Mouse (Mus musculus): ENCODE data around the gene Cacna2d3. TPM values are rescaled to one million over a fixed set of nuclear protein-coding genes. Genes with fewer than 3 reads are reported as not detected.

Cacna2d3 gene
- polyA plus RNA-seq, 1 experiment from 2014 or later = 1.1 TPM

- no peaks in the 10 kb centered on the region for H3K9me3 ChIP-seq
- H3K27ac ChIP-seq = no peak overlapping the region
- no peaks in the 10 kb centered on the region for H3K27me3 ChIP-seq (ENCODE audit: insufficient read depth, poor library complexity, severe bottlenecking)
- no peaks in the 10 kb centered on the region for H3K36me3 ChIP-seq
- H3K4me1 ChIP-seq = no peaks in the 10 kb centered on the region
- no peak for DNase-seq (ENCODE audit: low spot score)
- H3K4me3 ChIP-seq = no peak overlapping the region
Observed at GRCm38 (mm10) chr14:29123886-29124285, 597.8 kb downstream of the Cacna2d3 start.

- Histone ChIP-seq H3K9me3 (no peaks in the 10 kb centered on the region), H3K4me3 (no peak overlapping the region), H3K27me3 (ENCODE audit: insufficient read depth, poor library complexity, severe bottlenecking) (no peaks in the 10 kb centered on the region), H3K4me1 (no peaks in the 10 kb centered on the region), H3K36me3 (no peaks in the 10 kb centered on the region), H3K27ac (no peak overlapping the region)
- no peak for DNase-seq (ENCODE audit: low spot score)
- 92% methylated on average over 3 of the region's 3 CpGs for WGBS
Observed at GRCm38 (mm10) chr14:29122749-29123148, 598.9 kb downstream of the Cacna2d3 start.

- Histone ChIP-seq H3K9me3 (no peaks in the 10 kb centered on the region), H3K4me1 (no peaks in the 10 kb centered on the region), H3K4me3 (no peak overlapping the region), H3K36me3 (no peaks in the 10 kb centered on the region), H3K27ac (no peak overlapping the region), H3K27me3 (ENCODE audit: insufficient read depth, poor library complexity, severe bottlenecking) (no peaks in the 10 kb centered on the region)
- WGBS = 60% methylated on average over 9 of the region's 9 CpGs
- DNase-seq (ENCODE audit: low spot score) = no peak
Observed at GRCm38 (mm10) chr14:29113852-29114450, 607.7 kb downstream of the Cacna2d3 start.

GRCm38 (mm10) chr14:29111666-29112065 lies 610.0 kb downstream of the Cacna2d3 start:
- Histone ChIP-seq H3K27me3 (ENCODE audit: insufficient read depth, poor library complexity, severe bottlenecking) (no peaks in the 10 kb centered on the region), H3K36me3 (no peaks in the 10 kb centered on the region), H3K4me3 (no peak overlapping the region), H3K27ac (no peak overlapping the region), H3K9me3 (no peaks in the 10 kb centered on the region), H3K4me1 (no peaks in the 10 kb centered on the region)
- 83% methylated on average over 6 of the region's 6 CpGs for WGBS
- no peak for DNase-seq (ENCODE audit: low spot score)

GRCm38 (mm10) chr14:29110351-29111091 lies 611.1 kb downstream of the Cacna2d3 start:
- WGBS = 64% methylated on average over 9 of the region's 9 CpGs
- Histone ChIP-seq H3K9me3 (no peaks in the 10 kb centered on the region), H3K4me1 (no peaks in the 10 kb centered on the region), H3K27me3 (ENCODE audit: insufficient read depth, poor library complexity, severe bottlenecking) (no peaks in the 10 kb centered on the region), H3K4me3 (no peak overlapping the region), H3K36me3 (no peaks in the 10 kb centered on the region), H3K27ac (no peak overlapping the region)
- no peak for DNase-seq (ENCODE audit: low spot score)

GRCm38 (mm10) chr14:29107464-29107863 lies 614.2 kb downstream of the Cacna2d3 start:
- Histone ChIP-seq H3K4me1 (no peaks in the 10 kb centered on the region), H3K27me3 (ENCODE audit: insufficient read depth, poor library complexity, severe bottlenecking) (no peaks in the 10 kb centered on the region), H3K27ac (no peak overlapping the region), H3K36me3 (no peaks in the 10 kb centered on the region), H3K9me3 (no peaks in the 10 kb centered on the region), H3K4me3 (no peak overlapping the region)
- WGBS = 80% methylated on average over 5 of the region's 5 CpGs
- DNase-seq (ENCODE audit: low spot score) = no peak

GRCm38 (mm10) chr14:29097776-29098175 lies 623.9 kb downstream of the Cacna2d3 start:
- WGBS = 79% methylated on average over 12 of the region's 12 CpGs
- Histone ChIP-seq H3K9me3 (no peaks in the 10 kb centered on the region), H3K27ac (no peak overlapping the region), H3K27me3 (ENCODE audit: insufficient read depth, poor library complexity, severe bottlenecking) (no peaks in the 10 kb centered on the region), H3K4me3 (no peak overlapping the region), H3K4me1 (peaks cover 4% of the 10 kb centered on the region), H3K36me3 (no peaks in the 10 kb centered on the region)
- DNase-seq (ENCODE audit: low spot score) = no peak

- no peak for DNase-seq (ENCODE audit: low spot score)
- peaks cover 11% of the 10 kb centered on the region; the same call in 1 of the 2 replicates for H3K27me3 ChIP-seq (ENCODE audit: insufficient read depth, poor library complexity, severe bottlenecking)
- WGBS = 89% methylated on average over 5 of the region's 5 CpGs
Observed at GRCm38 (mm10) chr14:29095431-29095830, 626.2 kb downstream of the Cacna2d3 start.

GRCm38 (mm10) chr14:29090074-29090473 lies 631.6 kb downstream of the Cacna2d3 start:
- Histone ChIP-seq H3K27ac (no peak overlapping the region), H3K36me3 (no peaks in the 10 kb centered on the region), H3K27me3 (ENCODE audit: insufficient read depth, poor library complexity, severe bottlenecking) (peaks cover 29% of the 10 kb centered on the region), H3K9me3 (no peaks in the 10 kb centered on the region), H3K4me1 (peaks cover 14% of the 10 kb centered on the region), H3K4me3 (no peak overlapping the region)
- DNase-seq (ENCODE audit: low spot score) = peak; percentile 87
- 3% methylated on average over 5 of the region's 5 CpGs for WGBS

More at GRCm38 (mm10) chr14:29095431-29095830, 626.2 kb downstream of the Cacna2d3 start:
- no peak overlapping the region for H3K4me3 ChIP-seq
- no peaks in the 10 kb centered on the region for H3K9me3 ChIP-seq
- H3K27ac ChIP-seq = no peak overlapping the region
- H3K4me1 ChIP-seq = peaks cover 4% of the 10 kb centered on the region
- H3K36me3 ChIP-seq = no peaks in the 10 kb centered on the region

GRCm38 (mm10) chr14:29086528-29086927 lies 635.1 kb downstream of the Cacna2d3 start:
- DNase-seq (ENCODE audit: low spot score) = no peak
- H3K27ac ChIP-seq = no peak overlapping the region

GRCm38 (mm10) chr14:29085493-29086159 lies 636.0 kb downstream of the Cacna2d3 start:
- H3K9me3 ChIP-seq = no peaks in the 10 kb centered on the region
- H3K4me3 ChIP-seq = no peak overlapping the region
- no peak overlapping the region for H3K27ac ChIP-seq
- no peaks in the 10 kb centered on the region for H3K36me3 ChIP-seq
- peaks cover 20% of the 10 kb centered on the region for H3K27me3 ChIP-seq (ENCODE audit: insufficient read depth, poor library complexity, severe bottlenecking)
- peaks cover 12% of the 10 kb centered on the region; the same call in 1 of the 2 replicates for H3K4me1 ChIP-seq
- no peak for DNase-seq (ENCODE audit: low spot score)
- WGBS = 75% methylated on average over 7 of the region's 7 CpGs

More at GRCm38 (mm10) chr14:29086528-29086927, 635.1 kb downstream of the Cacna2d3 start:
- Histone ChIP-seq H3K4me1 (peaks cover 12% of the 10 kb centered on the region; the same call in 1 of the 2 replicates), H3K36me3 (no peaks in the 10 kb centered on the region), H3K9me3 (no peaks in the 10 kb centered on the region), H3K27me3 (ENCODE audit: insufficient read depth, poor library complexity, severe bottlenecking) (peaks cover 29% of the 10 kb centered on the region), H3K4me3 (no peak overlapping the region)
- 24% methylated on average over 4 of the region's 4 CpGs for WGBS

- Histone ChIP-seq H3K9me3 (no peaks in the 10 kb centered on the region), H3K27ac (no peak overlapping the region), H3K4me1 (peaks cover 11% of the 10 kb centered on the region; the same call in 1 of the 2 replicates), H3K27me3 (ENCODE audit: insufficient read depth, poor library complexity, severe bottlenecking) (0 out of 2 replicates have a peak, but pooled peaks cover 4% of the 10 kb centered on the region), H3K36me3 (no peaks in the 10 kb centered on the region), H3K4me3 (no peak overlapping the region)
- DNase-seq (ENCODE audit: low spot score) = no peak
- 65% methylated on average over 1 of the region's 1 CpGs for WGBS
Observed at GRCm38 (mm10) chr14:29082171-29082570, 639.5 kb downstream of the Cacna2d3 start.

GRCm38 (mm10) chr14:29080630-29081029 lies 641.0 kb downstream of the Cacna2d3 start:
- no peak for DNase-seq (ENCODE audit: low spot score)
- no peaks in the 10 kb centered on the region for H3K36me3 ChIP-seq
- 0 out of 2 replicates have a peak, but pooled peaks cover 4% of the 10 kb centered on the region for H3K27me3 ChIP-seq (ENCODE audit: insufficient read depth, poor library complexity, severe bottlenecking)
- no peak overlapping the region for H3K4me3 ChIP-seq
- no peak overlapping the region for H3K27ac ChIP-seq
- WGBS = 65% methylated on average over 4 of the region's 4 CpGs
- peaks cover 3% of the 10 kb centered on the region; the same call in 1 of the 2 replicates for H3K4me1 ChIP-seq
- H3K9me3 ChIP-seq = no peaks in the 10 kb centered on the region

All from heart, embryonic 10.5 days (tissue).